Mouse (Mus musculus): ENCODE measurements around the gene Nkd2. TPM values are rescaled to one million over a fixed set of nuclear protein-coding genes. Genes with fewer than 3 reads are reported as not detected.

Nkd2 gene
- polyA plus RNA-seq, 1 experiment from 2014 or later = 17.1 TPM

- 47% methylated on average over 3 of the region's 3 CpGs for WGBS
- Histone ChIP-seq H3K27me3 (no peaks in the 10 kb centered on the region), H3K4me2 (no peak overlapping the region), H3K36me3 (no peaks in the 10 kb centered on the region), H3K9ac (no peak overlapping the region), H3K4me1 (replicated peaks) (peaks cover 10% of the 10 kb centered on the region; the same call in 1 of the 2 replicates), H3K4me3 (no peak overlapping the region), H3K27ac (replicated peaks) (no peak overlapping the region), H3K9me3 (no peaks in the 10 kb centered on the region)
- ATAC-seq (ENCODE audit: low FRiP score, low read depth) = no peak
Measured at GRCm38 (mm10) chr13:73771131-73771530, 76.3 kb downstream of the Nkd2 start.

- no peak for ATAC-seq (ENCODE audit: low FRiP score, low read depth)
- peaks cover 12% of the 10 kb centered on the region for H3K4me1 ChIP-seq (replicated peaks)
Measured at GRCm38 (mm10) chr13:73769916-73770682, 77.3 kb downstream of the Nkd2 start.

More at GRCm38 (mm10) chr13:73769916-73770682, 77.3 kb downstream of the Nkd2 start:
- Histone ChIP-seq H3K9ac (no peak overlapping the region), H3K4me3 (no peak overlapping the region), H3K36me3 (no peaks in the 10 kb centered on the region), H3K9me3 (no peaks in the 10 kb centered on the region), H3K27ac (replicated peaks) (no peak overlapping the region), H3K4me2 (no peak overlapping the region), H3K27me3 (no peaks in the 10 kb centered on the region)
- 66% methylated on average over 4 of the region's 4 CpGs for WGBS

Other genes starting within 250 kb of the Nkd2 start
- gene Clptm1l, start 243.6 kb downstream of the Nkd2 start, polyA plus RNA-seq (2015; fragmentation: Nextera tagmentation; extraction: Ambion mirVana) = 140 and 141 TPM in 2 replicates
- 6.4 and 7.0 TPM in 2 replicates for gene Tert, start 220.7 kb downstream of the Nkd2 start, polyA plus RNA-seq (2015; fragmentation: Nextera tagmentation; extraction: Ambion mirVana)
- not detected in 2 replicates for gene Slc6a18, start 169.6 kb downstream of the Nkd2 start, polyA plus RNA-seq (2015; fragmentation: Nextera tagmentation; extraction: Ambion mirVana)
- gene Slc6a19, start 142.8 kb downstream of the Nkd2 start, polyA plus RNA-seq (2015; fragmentation: Nextera tagmentation; extraction: Ambion mirVana) = 0.12 and 0.22 TPM in 2 replicates
- 10.1 and 10.6 TPM in 2 replicates for gene Slc12a7, start 114.5 kb downstream of the Nkd2 start, polyA plus RNA-seq (2015; fragmentation: Nextera tagmentation; extraction: Ambion mirVana)
- 10.2 and 11.0 TPM in 2 replicates for gene Trip13, start 90.2 kb upstream of the Nkd2 start, polyA plus RNA-seq (2015; fragmentation: Nextera tagmentation; extraction: Ambion mirVana)
- 82.9 and 88.1 TPM in 2 replicates for gene Brd9, start 90.2 kb upstream of the Nkd2 start, polyA plus RNA-seq (2015; fragmentation: Nextera tagmentation; extraction: Ambion mirVana)
- not detected in 2 replicates for gene Zdhhc11, start 116.2 kb upstream of the Nkd2 start, polyA plus RNA-seq (2015; fragmentation: Nextera tagmentation; extraction: Ambion mirVana)
- 11.4 and 11.8 TPM in 2 replicates for gene Tppp, start 161.8 kb upstream of the Nkd2 start, polyA plus RNA-seq (2015; fragmentation: Nextera tagmentation; extraction: Ambion mirVana)
- gene Cep72, start 214.7 kb upstream of the Nkd2 start, polyA plus RNA-seq (2015; fragmentation: Nextera tagmentation; extraction: Ambion mirVana) = 6.5 and 7.8 TPM in 2 replicates

All from hindbrain, embryonic 15.5 days (tissue).